Mouse (Mus musculus) lung, adult 2 months (tissue): ENCODE measurements around the gene Spata45.

Experiments
- CTCF ChIP-seq: fragments of 200-500 bp; IDR thresholded peaks from 2 replicates; pipeline ENCODE4 v1.5.1; 2011; ENCODE audit warnings: mild to moderate bottlenecking, low read length, control low read depth; ENCODE audit not compliant: insufficient read depth
- POLR2A ChIP-seq: fragments of 200-500 bp; IDR thresholded peaks from 2 replicates; pipeline ENCODE4 v1.6.1; 2011; ENCODE audit warnings: low read depth, mild to moderate bottlenecking, control low read depth, low read length, borderline replicate concordance; ENCODE audit errors: extremely low read depth

DNA sequence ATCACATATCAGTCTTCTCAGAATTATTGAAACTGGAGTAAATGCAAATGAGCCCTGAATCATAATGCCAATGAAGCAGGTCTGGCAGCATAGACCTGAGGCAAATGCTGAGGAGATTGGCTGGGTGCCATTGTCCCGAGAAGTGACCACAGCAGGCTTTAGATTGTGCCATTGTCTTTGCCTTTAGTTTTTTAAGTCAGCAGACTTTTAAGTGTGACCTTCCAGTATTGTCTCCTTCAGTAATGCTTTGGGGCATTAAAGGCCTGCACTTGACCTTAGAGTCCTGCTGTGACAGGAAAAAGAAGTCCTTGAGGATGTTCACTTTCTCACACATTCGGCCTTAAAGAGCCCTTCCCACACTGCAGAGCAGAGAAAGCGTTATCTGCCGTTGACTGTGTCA lies 33.8 kb downstream of the Spata45 start:
- TF ChIP-seq POLR2A (no peak), CTCF (no peak)
